Mouse (Mus musculus): ENCODE results near the gene Samhd1. TPM values are rescaled to one million over a fixed set of nuclear protein-coding genes. Genes with fewer than 3 reads are reported as not detected.

Samhd1 gene
- polyA plus RNA-seq, 1 experiment from 2014 or later = 28.1 TPM

DNA sequence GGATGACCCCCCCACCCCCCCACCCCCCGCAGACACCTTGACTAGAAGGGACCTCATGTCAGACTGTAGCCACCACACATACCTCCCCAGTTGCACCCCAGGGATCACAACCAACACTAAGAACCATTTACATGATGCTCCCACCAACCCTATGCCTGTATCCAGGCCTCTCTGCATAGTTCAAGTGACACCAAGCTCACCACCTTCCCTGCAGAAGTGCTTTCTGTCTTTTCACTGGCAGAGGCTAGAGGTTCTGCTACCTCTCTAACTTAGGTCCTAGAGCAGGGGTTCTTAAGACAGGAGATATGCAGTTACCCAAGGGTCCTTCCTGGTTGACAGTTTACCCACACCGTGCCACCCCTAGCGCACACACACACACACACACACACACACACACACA lies 59.8 kb downstream of the Samhd1 start:
- Histone ChIP-seq H3K4me2 (ENCODE audit: low read length) (peak overlapping the region; percentile 91), H3K27me3 (replicated peaks; ENCODE audit: control insufficient read depth, insufficient read depth, low read length) (no peaks in the 10 kb centered on the region), H3K9ac (ENCODE audit: low read length) (0 out of 2 replicates have a peak overlapping the region, but pooled peaks have one; percentile 3), H3K9me3 (ENCODE audit: control insufficient read depth, low read length) (no peaks in the 10 kb centered on the region), H3K36me3 (ENCODE audit: control insufficient read depth, insufficient read depth, low read length) (peaks cover 12% of the 10 kb centered on the region), H3K27ac (ENCODE audit: low read depth) (peak overlapping the region; percentile 9; the same call in 1 of the 2 replicates), H3K4me3 (ENCODE audit: low read depth, low read length) (no peak overlapping the region), H3K4me1 (replicated peaks; ENCODE audit: control insufficient read depth, insufficient read depth, low read length) (peaks cover 77% of the 10 kb centered on the region)
- 78% methylated on average over 3 of the region's 3 CpGs for WGBS
- DNase-seq (ENCODE audit: low spot score) (no peak), ATAC-seq (replicated peaks; ENCODE audit: low FRiP score, low TSS enrichment, low read depth) (no peak)

DNA sequence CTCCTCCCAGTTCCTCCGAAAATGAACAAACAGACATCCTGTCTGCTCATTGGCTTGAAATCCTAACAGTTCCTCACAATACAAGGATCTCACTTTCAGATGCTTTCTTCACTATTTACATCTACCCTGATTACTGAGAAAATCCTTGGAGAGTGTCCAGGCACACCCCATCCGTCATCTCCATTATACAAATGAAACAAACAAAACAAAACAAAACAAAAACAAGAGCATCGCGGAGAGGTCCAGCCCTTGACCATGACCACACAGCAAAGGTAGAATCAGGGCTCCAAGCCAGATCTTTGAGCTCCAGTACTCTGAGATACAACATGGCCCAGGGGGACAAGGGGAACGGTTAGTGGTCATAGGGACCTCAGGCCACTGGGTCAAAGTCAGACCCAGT lies 60.3 kb downstream of the Samhd1 start:
- H3K9me3 ChIP-seq (ENCODE audit: control insufficient read depth, low read length) = no peaks in the 10 kb centered on the region
- DNase-seq (ENCODE audit: low spot score) (no peak), ATAC-seq (replicated peaks; ENCODE audit: low FRiP score, low TSS enrichment, low read depth) (no peak)
- 65% methylated on average over 5 of the region's 5 CpGs for WGBS
- peak overlapping the region; percentile 6; the same call in 1 of the 2 replicates for H3K4me2 ChIP-seq (ENCODE audit: low read length)
- H3K27me3 ChIP-seq (replicated peaks; ENCODE audit: control insufficient read depth, insufficient read depth, low read length) = no peaks in the 10 kb centered on the region
- no peak overlapping the region for H3K27ac ChIP-seq (ENCODE audit: low read depth)
- no peak overlapping the region for H3K9ac ChIP-seq (ENCODE audit: low read length)
- H3K4me1 ChIP-seq (replicated peaks; ENCODE audit: control insufficient read depth, insufficient read depth, low read length) = peaks cover 79% of the 10 kb centered on the region
- H3K36me3 ChIP-seq (ENCODE audit: control insufficient read depth, insufficient read depth, low read length) = peaks cover 12% of the 10 kb centered on the region
- H3K4me3 ChIP-seq (ENCODE audit: low read depth, low read length) = no peak overlapping the region

DNA sequence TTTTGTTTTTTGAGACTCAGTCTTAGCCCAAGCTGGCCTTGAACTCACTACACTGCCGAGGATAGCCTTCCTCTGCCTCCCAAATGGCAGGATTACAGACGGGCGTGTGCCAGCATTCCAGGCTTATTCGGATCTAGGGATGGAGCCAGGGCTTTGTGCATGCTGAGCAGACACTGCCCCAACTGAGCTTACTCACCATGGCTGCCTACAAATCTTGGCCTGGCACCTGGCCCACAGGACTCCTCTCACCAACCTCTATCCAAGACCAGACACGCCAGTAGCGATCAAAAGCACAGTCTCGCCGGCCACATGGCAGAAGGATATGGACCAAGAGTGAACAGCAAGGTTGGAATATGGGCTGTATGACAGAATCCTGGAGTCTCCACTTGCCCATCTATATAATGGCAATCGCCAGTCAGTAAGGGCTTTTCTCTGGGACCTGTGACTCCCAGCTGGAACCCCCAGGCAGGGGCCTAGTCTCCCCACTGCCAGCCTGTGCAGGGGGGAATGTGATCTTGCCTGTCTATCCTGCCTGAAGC lies 60.8 kb downstream of the Samhd1 start:
- Histone ChIP-seq H3K27ac (ENCODE audit: low read depth) (no peak overlapping the region), H3K4me1 (replicated peaks; ENCODE audit: control insufficient read depth, insufficient read depth, low read length) (peaks cover 82% of the 10 kb centered on the region), H3K27me3 (replicated peaks; ENCODE audit: control insufficient read depth, insufficient read depth, low read length) (no peaks in the 10 kb centered on the region), H3K4me3 (ENCODE audit: low read depth, low read length) (no peak overlapping the region), H3K9ac (ENCODE audit: low read length) (no peak overlapping the region), H3K4me2 (ENCODE audit: low read length) (peak overlapping the region; percentile 6; the same call in 1 of the 2 replicates), H3K36me3 (ENCODE audit: control insufficient read depth, insufficient read depth, low read length) (peaks cover 12% of the 10 kb centered on the region), H3K9me3 (ENCODE audit: control insufficient read depth, low read length) (no peaks in the 10 kb centered on the region)
- ATAC-seq (replicated peaks; ENCODE audit: low FRiP score, low TSS enrichment, low read depth) (no peak), DNase-seq (ENCODE audit: low spot score) (no peak)
- whole genome bisulfite sequencing = 73% methylated on average over 9 of the region's 9 CpGs

DNA sequence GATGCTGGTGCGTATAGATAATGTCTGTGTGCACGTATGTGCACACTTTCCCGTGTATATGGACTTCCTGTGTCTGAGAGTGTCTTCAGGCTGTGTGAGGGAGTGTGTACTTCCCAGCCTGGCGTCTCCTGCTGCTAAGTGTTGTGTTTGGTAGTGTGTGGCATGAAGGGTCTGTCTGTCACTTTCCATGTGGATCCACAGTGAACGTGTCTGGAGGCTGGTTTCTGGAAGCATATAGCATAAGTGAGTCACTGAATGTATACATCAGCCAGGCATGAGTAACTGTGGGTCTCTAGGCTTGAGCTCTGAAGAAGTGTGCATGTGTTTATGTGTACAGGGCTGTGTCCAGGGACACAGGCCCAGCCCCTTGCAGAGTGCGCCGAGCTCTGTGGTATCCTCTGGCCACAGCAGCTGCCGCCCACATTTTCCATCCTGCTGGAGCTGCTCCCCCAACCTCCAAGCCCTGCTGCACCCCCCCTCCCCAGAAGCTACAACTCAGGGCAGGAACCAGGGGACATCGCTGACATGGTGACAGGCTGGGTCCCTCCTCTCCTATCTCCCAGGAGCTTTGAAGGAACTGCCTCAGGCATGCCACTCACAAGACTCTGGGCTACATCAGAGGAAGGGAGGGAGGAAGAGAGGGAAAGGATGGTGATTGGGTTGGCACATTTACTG lies 61.5 kb downstream of the Samhd1 start:
- DNase-seq (ENCODE audit: low spot score) = no peak
- 53% methylated on average over 9 of the region's 9 CpGs for WGBS
- no peak overlapping the region for H3K9ac ChIP-seq (ENCODE audit: low read length)
- no peak overlapping the region for H3K4me2 ChIP-seq (ENCODE audit: low read length)
- H3K9me3 ChIP-seq (ENCODE audit: control insufficient read depth, low read length) = no peaks in the 10 kb centered on the region
- H3K4me1 ChIP-seq (replicated peaks; ENCODE audit: control insufficient read depth, insufficient read depth, low read length) = peaks cover 90% of the 10 kb centered on the region
- no peak for ATAC-seq (replicated peaks; ENCODE audit: low FRiP score, low TSS enrichment, low read depth)
- H3K27me3 ChIP-seq (replicated peaks; ENCODE audit: control insufficient read depth, insufficient read depth, low read length) = no peaks in the 10 kb centered on the region
- no peak overlapping the region for H3K4me3 ChIP-seq (ENCODE audit: low read depth, low read length)
- H3K36me3 ChIP-seq (ENCODE audit: control insufficient read depth, insufficient read depth, low read length) = peaks cover 12% of the 10 kb centered on the region
- peak overlapping the region; percentile 33; the same call in 1 of the 2 replicates for H3K27ac ChIP-seq (ENCODE audit: low read depth)

DNA sequence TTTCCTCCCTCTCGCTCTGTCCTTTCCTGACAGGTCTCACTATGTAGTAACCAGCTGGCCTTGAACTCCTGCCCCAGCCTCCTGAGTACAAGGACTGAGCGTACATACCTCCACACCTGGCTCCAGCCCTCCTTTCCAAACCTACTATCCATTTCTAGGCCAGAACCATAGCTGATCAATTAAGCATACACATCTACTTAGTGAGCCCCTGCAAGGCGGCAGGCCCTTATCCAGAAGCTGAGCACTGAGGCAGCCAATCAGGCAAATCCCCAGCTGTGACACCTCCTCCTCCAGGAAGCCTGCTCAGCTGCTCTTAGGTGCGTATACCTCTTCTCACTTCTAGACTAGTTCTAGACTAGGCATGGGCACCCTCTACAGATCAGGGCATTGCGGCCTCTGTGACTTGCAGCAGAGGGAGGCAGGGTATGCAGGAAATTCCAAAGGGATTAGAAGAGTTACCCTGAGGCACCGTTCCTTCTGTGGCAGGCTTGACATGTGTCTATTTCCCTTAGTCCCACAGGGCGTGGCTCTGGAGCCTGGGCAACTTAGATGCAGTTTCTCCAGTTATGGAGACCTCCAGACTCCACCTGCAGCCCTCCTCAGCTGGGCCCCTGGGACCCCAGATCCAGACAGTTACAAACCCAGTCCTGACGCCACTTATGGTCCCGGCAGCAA lies 62.6 kb downstream of the Samhd1 start:
- Histone ChIP-seq H3K4me3 (ENCODE audit: low read depth, low read length) (no peak overlapping the region), H3K36me3 (ENCODE audit: control insufficient read depth, insufficient read depth, low read length) (peaks cover 12% of the 10 kb centered on the region), H3K9me3 (ENCODE audit: control insufficient read depth, low read length) (no peaks in the 10 kb centered on the region), H3K4me2 (ENCODE audit: low read length) (no peak overlapping the region), H3K4me1 (replicated peaks; ENCODE audit: control insufficient read depth, insufficient read depth, low read length) (peaks cover 94% of the 10 kb centered on the region), H3K9ac (ENCODE audit: low read length) (no peak overlapping the region), H3K27ac (ENCODE audit: low read depth) (no peak overlapping the region), H3K27me3 (replicated peaks; ENCODE audit: control insufficient read depth, insufficient read depth, low read length) (no peaks in the 10 kb centered on the region)
- ATAC-seq (replicated peaks; ENCODE audit: low FRiP score, low TSS enrichment, low read depth) (no peak), DNase-seq (ENCODE audit: low spot score) (no peak)
- WGBS = 66% methylated on average over 9 of the region's 9 CpGs

DNA sequence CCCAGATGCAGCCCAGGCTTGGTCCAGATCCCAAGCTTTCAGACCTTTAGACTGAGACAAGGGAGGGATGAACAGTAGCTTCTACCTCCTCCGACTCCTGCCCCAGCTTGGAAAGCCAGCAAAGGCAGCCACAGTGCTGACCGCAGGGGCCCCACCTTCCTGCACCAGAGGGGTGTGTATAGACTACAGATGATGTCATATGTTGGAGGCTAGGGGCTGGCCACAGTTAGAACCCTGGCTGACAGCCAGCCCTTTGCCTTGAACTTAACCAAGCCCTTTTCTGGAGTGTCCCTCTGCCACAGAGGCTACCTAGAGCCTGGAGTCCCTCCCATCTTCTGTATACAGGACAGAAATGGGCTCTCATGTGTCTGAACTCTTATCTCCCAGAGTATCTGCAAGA lies 63.5 kb downstream of the Samhd1 start:
- ATAC-seq (replicated peaks; ENCODE audit: low FRiP score, low TSS enrichment, low read depth) (peak; percentile 47; the same call in 1 of the 2 replicates), DNase-seq (ENCODE audit: low spot score) (peak; percentile 67)
- peaks cover 93% of the 10 kb centered on the region for H3K4me1 ChIP-seq (replicated peaks; ENCODE audit: control insufficient read depth, insufficient read depth, low read length)
- peak overlapping the region; percentile 18; the same call in 1 of the 2 replicates for H3K4me2 ChIP-seq (ENCODE audit: low read length)
- no peak overlapping the region for H3K9ac ChIP-seq (ENCODE audit: low read length)
- H3K36me3 ChIP-seq (ENCODE audit: control insufficient read depth, insufficient read depth, low read length) = peaks cover 12% of the 10 kb centered on the region
- H3K4me3 ChIP-seq (ENCODE audit: low read depth, low read length) = no peak overlapping the region
- H3K27ac ChIP-seq (ENCODE audit: low read depth) = peak overlapping the region; percentile 51; the same call in 1 of the 2 replicates
- WGBS = 21% methylated on average over 2 of the region's 2 CpGs
- no peaks in the 10 kb centered on the region for H3K27me3 ChIP-seq (replicated peaks; ENCODE audit: control insufficient read depth, insufficient read depth, low read length)
- H3K9me3 ChIP-seq (ENCODE audit: control insufficient read depth, low read length) = no peaks in the 10 kb centered on the region

DNA sequence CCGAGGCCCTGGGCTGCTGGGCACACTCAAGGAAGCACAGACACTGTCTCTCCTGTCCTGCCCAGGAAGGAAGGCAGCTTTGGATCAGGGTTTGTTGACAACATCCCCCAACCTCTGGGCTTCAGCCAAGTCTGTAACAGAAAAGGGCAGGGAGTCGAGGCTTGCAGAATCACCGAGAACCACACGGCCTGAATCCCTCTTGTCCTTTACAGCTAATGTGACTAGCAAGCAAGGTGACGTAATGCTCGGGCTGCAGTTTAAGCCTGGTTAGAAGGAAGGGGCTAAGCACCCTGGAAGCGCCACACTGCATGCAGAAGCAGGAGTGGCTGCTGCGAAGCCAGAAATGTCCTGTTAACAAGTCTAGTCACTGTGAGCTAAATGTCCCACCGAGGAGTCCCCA lies 64.7 kb downstream of the Samhd1 start:
- Histone ChIP-seq H3K9ac (ENCODE audit: low read length) (no peak overlapping the region), H3K4me3 (ENCODE audit: low read depth, low read length) (no peak overlapping the region), H3K4me1 (replicated peaks; ENCODE audit: control insufficient read depth, insufficient read depth, low read length) (peaks cover 93% of the 10 kb centered on the region), H3K9me3 (ENCODE audit: control insufficient read depth, low read length) (no peaks in the 10 kb centered on the region), H3K27ac (ENCODE audit: low read depth) (peak overlapping the region; percentile 76), H3K27me3 (replicated peaks; ENCODE audit: control insufficient read depth, insufficient read depth, low read length) (no peaks in the 10 kb centered on the region), H3K36me3 (ENCODE audit: control insufficient read depth, insufficient read depth, low read length) (peaks cover 6% of the 10 kb centered on the region), H3K4me2 (ENCODE audit: low read length) (0 out of 2 replicates have a peak overlapping the region, but pooled peaks have one; percentile 7)
- ATAC-seq (replicated peaks; ENCODE audit: low FRiP score, low TSS enrichment, low read depth) (no peak), DNase-seq (ENCODE audit: low spot score) (peak; percentile 63)
- 23% methylated on average over 9 of the region's 9 CpGs for WGBS

DNA sequence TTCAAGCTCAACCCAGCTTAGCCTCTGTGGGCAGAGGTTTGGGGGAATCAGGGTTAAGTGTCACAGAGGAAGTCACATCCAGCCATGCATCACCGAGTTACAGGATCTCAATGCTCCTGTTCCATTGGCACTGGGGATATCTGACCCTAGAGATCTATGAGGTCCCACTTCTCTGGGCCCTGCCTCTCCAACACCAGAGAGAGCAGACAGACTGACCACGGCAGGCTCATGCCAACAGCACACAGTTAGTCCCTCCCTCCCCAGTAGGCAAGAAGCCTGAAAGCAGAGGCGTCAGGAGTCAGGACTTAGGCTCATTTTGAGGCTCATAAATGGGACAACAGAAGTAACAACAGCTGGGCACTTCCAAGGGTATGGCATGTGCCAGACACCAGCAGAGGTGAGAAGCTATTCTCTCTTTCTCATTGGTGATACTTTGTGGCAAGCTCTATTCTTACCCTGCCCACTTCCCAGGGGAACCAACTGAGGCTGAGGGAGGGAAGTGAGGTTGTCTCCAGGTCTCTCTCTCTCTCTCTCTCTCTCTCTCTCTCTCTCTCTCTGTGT lies 65.2 kb downstream of the Samhd1 start:
- ATAC-seq (replicated peaks; ENCODE audit: low FRiP score, low TSS enrichment, low read depth) (no peak), DNase-seq (ENCODE audit: low spot score) (no peak)
- Histone ChIP-seq H3K27ac (ENCODE audit: low read depth) (peak overlapping the region; percentile 76), H3K4me2 (ENCODE audit: low read length) (0 out of 2 replicates have a peak overlapping the region, but pooled peaks have one; percentile 7), H3K27me3 (replicated peaks; ENCODE audit: control insufficient read depth, insufficient read depth, low read length) (no peaks in the 10 kb centered on the region), H3K9me3 (ENCODE audit: control insufficient read depth, low read length) (no peaks in the 10 kb centered on the region), H3K9ac (ENCODE audit: low read length) (0 out of 2 replicates have a peak overlapping the region, but pooled peaks have one; percentile 3), H3K4me1 (replicated peaks; ENCODE audit: control insufficient read depth, insufficient read depth, low read length) (peaks cover 92% of the 10 kb centered on the region), H3K4me3 (ENCODE audit: low read depth, low read length) (no peak overlapping the region), H3K36me3 (ENCODE audit: control insufficient read depth, insufficient read depth, low read length) (peaks cover 6% of the 10 kb centered on the region)
- WGBS = 46% methylated on average over 3 of the region's 3 CpGs

Data from intestine, embryonic 14.5 days (tissue).